Mouse (Mus musculus) spleen, embryonic (tissue): ENCODE results near the gene Man2b1.
"Not testable (repeated sequence)": the region's sequence is repeated elsewhere in the genome, so short reads cannot be mapped to it uniquely, and the experiment has no call there.

Experiments used
- CTCF ChIA-PET: fragments of 350-600 bp; sonication (Branson Sonifier 250); formaldehyde crosslinking; loops from one replicate; lab custom pipeline; 2022; lab: Charles Lee

The Man2b1 gene

DNA sequence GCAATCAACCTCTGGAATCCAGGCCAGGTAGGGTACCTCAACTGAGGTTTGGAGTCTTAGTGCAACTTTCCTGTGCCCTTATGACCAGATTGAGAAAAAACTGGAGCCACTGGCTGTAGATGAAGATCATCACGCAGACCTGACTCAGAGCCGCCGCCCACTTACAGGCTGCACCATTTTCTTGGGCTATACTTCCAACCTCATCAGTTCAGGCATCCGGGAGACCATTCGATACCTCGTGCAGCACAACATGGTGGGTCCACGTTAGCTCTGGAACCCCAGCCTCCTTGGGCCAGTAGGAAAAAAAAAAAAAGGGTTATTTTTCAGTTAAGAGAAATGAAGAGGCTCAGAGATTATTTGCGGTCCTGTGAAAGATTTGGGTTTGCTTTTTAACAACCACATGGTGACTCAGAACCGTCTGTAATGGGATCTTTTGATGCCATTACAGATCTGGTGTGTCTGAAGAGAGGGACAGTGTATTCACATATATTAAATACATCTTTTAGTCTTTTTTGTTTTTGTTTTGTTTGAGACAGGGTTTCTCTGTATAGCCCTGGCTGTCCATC is 10.6 kb upstream of the Man2b1 start:
- CTCF ChIA-PET, result no interaction called here

- CTCF ChIA-PET, result no interaction called here
Observed at GRCm38 (mm10) chr8:85073041-85073612, 9.9 kb upstream of the Man2b1 start.

DNA sequence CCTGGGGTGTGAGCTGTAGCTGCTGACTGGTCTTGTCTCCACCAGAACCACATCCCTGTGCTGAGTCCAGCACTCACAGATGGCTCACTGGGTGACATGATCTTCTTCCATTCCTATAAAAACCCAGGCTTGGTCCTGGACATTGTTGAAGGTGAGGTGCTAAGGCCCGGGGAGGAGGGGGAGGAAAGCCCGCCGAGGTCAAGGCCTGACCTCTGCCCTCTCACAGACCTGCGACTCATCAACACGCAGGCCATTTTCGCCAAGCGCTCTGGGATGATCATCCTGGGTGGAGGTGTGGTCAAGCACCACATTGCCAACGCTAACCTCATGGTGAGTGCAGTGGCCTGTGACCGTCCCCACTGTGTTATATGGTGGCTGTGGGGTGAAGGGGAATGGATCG is 8.9 kb upstream of the Man2b1 start:
- CTCF ChIA-PET, result no interaction called here

DNA sequence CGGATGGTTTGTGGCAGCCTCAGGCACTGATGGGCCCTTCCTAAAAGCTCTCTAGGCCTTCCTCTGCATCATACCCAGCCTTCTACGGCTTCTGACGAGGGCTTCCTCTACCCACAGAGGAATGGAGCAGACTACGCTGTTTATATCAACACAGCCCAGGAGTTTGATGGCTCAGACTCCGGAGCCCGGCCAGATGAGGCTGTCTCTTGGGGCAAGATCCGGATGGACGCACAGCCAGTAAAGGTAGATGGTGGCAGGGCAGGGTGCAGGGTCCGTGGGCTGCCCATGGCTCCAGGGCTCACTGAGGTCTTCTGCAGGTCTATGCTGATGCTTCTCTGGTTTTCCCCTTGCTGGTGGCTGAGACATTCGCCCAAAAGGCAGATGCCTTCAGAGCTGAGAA is 8.5 kb upstream of the Man2b1 start:
- CTCF ChIA-PET, result no interaction called here

DNA sequence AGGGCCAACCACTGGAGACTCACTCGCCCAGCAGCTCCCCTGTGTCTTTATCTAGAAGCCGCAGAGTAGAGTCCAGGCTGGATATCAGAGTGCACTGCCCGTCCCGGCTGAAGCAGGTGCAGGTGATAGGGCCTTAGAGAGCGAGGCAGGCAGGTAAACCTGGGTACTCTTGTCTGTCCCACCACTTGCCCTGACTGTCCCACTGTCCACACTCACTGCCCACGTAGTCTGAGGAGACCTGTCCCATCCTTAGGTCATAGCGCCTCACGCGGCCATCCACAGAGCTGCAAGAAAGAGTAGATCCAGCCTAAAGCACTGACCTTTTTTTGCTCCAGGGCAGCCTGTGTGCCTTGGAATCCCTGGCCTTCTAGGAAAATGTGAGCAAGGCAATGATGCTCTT is 7.1 kb upstream of the Man2b1 start:
- CTCF ChIA-PET, result interaction anchor here (0.6 to 0.9 kb wide), 2 partner anchors 63 to 512 kb away, joined by 3 to 11 read pairs; no protein-coding TSS in a partner anchor

GRCm38 (mm10) chr8:85076993-85077392 is 6.1 kb upstream of the Man2b1 start:
- CTCF ChIA-PET, result interaction anchor here (0.6 to 0.7 kb wide), 2 partner anchors 93 to 511 kb away, joined by 3 to 4 read pairs; no protein-coding TSS in a partner anchor

- CTCF ChIA-PET, result no interaction called here
Observed at GRCm38 (mm10) chr8:85080214-85080531, 2.9 kb upstream of the Man2b1 start.

DNA sequence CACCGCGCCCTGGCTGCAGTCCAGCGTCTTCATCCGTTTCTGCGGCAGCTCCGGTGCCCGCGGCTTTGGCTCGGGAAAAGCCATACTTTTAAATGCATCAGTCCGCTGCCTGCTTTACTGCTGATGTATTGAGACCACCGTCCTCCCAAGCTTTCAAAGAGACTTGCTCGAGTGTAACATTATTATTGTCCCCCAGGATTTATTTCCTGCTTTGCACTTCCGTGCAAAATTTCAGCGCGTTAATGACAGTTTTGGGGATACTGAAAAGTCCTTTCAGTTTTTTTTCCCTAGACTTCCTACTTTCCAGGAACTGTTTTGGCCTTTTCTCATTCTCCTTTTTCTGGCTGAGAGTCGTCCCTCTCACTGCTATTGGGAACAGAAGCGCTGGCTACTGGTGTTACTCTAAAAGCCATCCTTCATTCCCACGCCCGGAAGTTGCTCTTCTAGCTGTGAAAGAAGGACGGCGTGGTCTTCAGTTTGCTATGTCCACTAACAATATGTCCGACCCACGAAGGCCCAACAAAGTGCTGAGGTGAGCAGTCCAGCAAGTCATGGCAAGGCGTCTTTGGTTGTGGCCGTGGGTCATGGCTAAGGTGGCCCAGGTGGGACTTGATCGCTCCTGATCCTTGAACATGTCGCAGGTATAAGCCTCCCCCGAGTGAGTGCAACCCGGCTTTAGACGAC is 2.4 kb upstream of the Man2b1 start, which contains the start of gene Wdr83os:
Gene Wdr83os, plus strand, starts transcription at position 209 of the 684 bp plus-strand sequence.
- CTCF ChIA-PET, result interaction anchor here (0.6 kb wide), 1 partner anchor 92 kb away, joined by 4 read pairs; no protein-coding TSS in a partner anchor

- CTCF ChIA-PET, result interaction anchor here (0.6 kb wide), 1 partner anchor 92 kb away, joined by 4 read pairs; no protein-coding TSS in a partner anchor
Observed at GRCm38 (mm10) chr8:85081216-85081555, 1.9 kb upstream of the Man2b1 start, which contains the start of gene Wdr83. Gene Wdr83 (minus strand): TSS chr8:85081306.

- CTCF ChIA-PET, result not testable (repeated sequence)
Observed at GRCm38 (mm10) chr8:85082169-85082568, 901 bp upstream of the Man2b1 start.

- CTCF ChIA-PET, result interaction anchor here (1.2 kb wide), 1 partner anchor 17 kb away, joined by 3 read pairs; the partner anchor contains the start of gene Gm5741
Observed at GRCm38 (mm10) chr8:85084633-85085032, 1.6 kb downstream of the Man2b1 start.

- CTCF ChIA-PET, result interaction anchor here (0.6 to 1.2 kb wide), 3 partner anchors 33 to 1435 kb away, joined by 3 to 4 read pairs (median 4); no protein-coding TSS in a partner anchor
Observed at GRCm38 (mm10) chr8:85086238-85086637, 3.2 kb downstream of the Man2b1 start.

DNA sequence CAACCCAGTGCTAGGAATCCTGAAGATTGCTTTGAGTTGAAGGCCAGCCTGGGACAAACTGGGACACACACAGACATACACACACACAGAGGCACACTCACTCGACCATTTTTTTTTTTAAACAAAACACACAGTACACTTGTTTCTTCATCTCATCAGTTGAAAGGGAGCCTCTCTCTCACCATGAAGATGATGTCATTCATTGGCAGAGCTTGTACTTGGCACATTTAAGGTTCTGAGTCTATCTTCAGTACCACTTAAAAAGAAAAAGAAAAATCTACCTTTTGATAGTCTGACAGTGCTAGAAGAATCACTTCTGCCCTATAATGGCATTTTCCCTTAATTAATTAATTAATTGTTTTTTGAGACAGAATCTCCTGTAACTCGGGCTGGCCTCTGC is 5.7 kb downstream of the Man2b1 start:
- CTCF ChIA-PET, result interaction anchor here (1.0 kb wide), 1 partner anchor 17 kb away, joined by 3 read pairs; no protein-coding TSS in a partner anchor

DNA sequence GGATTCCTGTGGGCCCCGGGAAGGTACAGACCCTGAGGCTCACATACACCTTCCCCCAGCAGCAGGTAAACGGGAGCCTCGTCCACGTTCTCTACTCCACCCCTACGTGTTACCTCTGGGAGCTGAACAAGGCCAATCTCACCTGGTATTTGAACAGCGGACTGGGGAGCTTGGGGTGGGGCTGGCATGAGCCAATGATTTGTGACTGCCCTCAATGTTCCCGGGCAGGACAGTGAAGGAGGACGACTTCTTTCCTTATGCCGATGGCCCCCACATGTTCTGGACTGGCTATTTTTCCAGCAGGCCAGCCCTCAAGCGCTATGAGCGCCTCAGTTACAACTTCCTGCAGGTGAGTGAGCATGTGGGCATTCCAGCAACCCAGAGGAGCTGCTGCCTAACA is 7.8 kb downstream of the Man2b1 start:
- CTCF ChIA-PET, result no interaction called here

DNA sequence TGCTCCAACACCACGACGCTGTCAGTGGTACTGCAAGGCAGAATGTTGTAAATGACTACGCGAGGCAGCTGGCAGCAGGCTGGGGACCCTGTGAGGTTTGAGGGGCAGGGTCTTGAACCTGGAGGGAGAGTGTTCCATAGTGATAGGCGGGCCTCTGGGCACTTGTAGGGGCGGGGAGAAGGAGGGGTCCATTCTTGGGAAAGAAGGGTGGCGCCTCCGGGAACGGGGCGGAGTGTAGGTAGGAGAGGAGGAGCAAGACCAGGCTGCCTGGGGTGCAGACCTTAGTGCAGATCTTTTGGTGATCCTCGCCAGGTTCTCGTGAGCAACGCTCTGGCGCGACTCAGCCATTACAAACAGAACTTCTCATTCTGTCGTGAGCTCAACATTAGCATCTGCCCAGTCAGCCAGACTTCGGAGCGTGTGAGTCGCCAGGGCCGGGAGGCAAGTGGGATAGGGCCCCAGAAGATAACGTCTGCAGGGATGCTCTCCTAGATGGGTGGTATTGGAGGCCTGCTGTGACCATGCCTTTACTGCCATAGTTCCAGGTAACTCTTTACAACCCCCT is 8.5 kb downstream of the Man2b1 start:
- CTCF ChIA-PET, result no interaction called here

- CTCF ChIA-PET, result no interaction called here
Observed at GRCm38 (mm10) chr8:85095051-85095450, 12.0 kb downstream of the Man2b1 start.

- CTCF ChIA-PET, result no interaction called here
Observed at GRCm38 (mm10) chr8:85095566-85095965, 12.5 kb downstream of the Man2b1 start.

GRCm38 (mm10) chr8:85096196-85096595 is 13.1 kb downstream of the Man2b1 start:
- CTCF ChIA-PET, result no interaction called here

GRCm38 (mm10) chr8:85096850-85097249 is 13.8 kb downstream of the Man2b1 start:
- CTCF ChIA-PET, result no interaction called here

DNA sequence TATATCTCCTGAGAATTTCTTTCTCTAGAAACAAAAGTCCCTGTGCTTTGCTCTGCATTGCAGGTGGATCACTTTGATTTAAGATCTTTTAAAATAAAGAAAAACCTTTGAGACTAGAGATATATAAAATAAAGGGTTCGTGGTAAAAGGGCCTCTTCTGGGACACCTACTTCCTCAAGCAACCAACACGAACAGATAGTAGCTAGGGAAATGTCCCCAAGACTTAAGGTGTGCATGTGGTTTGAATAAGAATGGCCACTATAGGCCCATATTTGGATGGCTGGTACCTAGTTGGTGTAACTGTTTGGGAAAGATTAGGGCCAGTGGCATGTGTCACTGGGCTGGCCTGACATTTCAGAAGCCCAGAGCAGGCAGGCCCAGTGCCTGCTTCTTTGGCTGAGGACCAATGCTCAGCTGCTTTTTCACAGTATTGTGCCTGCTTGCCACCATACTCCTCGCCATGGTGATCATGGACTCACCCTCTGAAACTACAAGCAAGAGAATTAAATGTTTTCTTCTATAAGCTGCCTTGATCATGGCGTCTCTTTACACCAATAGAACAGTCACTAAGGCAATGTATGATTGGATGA is 17.1 kb downstream of the Man2b1 start:
- CTCF ChIA-PET, result no interaction called here

GRCm38 (mm10) chr8:85113241-85113640 is 30.2 kb downstream of the Man2b1 start:
- CTCF ChIA-PET, result no interaction called here

DNA sequence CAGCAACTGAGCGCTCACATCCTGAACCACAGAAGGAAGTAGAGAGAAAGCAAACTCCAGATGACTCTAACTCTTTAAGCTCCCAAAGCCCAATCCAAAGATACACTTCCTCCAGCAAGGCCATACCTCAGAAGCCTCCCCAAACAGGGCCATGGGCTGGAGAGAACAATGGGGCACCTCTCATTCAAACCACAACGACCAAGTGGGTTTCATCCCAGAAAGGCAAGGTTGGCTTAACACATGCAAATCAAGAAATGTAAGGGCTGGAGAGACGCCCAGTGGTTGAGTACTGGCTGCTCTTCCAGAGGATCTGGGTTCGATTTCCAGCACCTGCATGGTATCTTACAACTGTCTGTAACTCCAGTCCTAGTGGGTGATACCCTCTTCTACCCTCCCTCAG is 32.4 kb downstream of the Man2b1 start:
- CTCF ChIA-PET, result no interaction called here
